Mouse (Mus musculus): ENCODE measurements around the gene Slit3. TPM values are rescaled to one million over a fixed set of nuclear protein-coding genes. Genes with fewer than 3 reads are reported as not detected.

Slit3 gene
- total and polyA plus RNA-seq, 3 experiments, result not detected

GRCm38 (mm10) chr11:35565322-35565721 lies 444.3 kb downstream of the Slit3 start:
- no peaks in the 10 kb centered on the region for H3K36me3 ChIP-seq (ENCODE audit: control insufficient read depth in 1 of 2, insufficient read depth in 2 of 2, low read length in 2 of 2)
- TF ChIP-seq SMC3 (IDR thresholded peaks at IDR 0.05; ENCODE audit: low read depth, low read length) (no peak), CHD1 (IDR thresholded peaks at IDR 0.05; ENCODE audit: low read depth, low read length) (no peak), USF2 (IDR thresholded peaks at IDR 0.05; ENCODE audit: borderline replicate concordance in 1 of 2, insufficient read depth in 1 of 2, low read depth in 1 of 2, low read length in 2 of 2) (no peak), BHLHE40 (IDR thresholded peaks at IDR 0.05; ENCODE audit: borderline replicate concordance, low read depth, low read length) (no peak), JUND (IDR thresholded peaks at IDR 0.05; ENCODE audit: low read depth, low read length) (no peak), CHD2 (IDR thresholded peaks at IDR 0.05; ENCODE audit: low read length) (no peak)
- H3K4me1 ChIP-seq (ENCODE audit: control insufficient read depth in 1 of 2, insufficient read depth in 2 of 2, low read length in 2 of 2), result no peaks in the 10 kb centered on the region
- H3K27ac ChIP-seq (ENCODE audit: control insufficient read depth, low read depth, low read length), result no peak overlapping the region
- DNase-seq (ENCODE audit: low read depth, low spot score), result no peak
- H3K79me2 ChIP-seq (ENCODE audit: control insufficient read depth, insufficient read depth, low read length, poor library complexity), result no peaks in the 10 kb centered on the region
- no peak overlapping the region for H3K4me3 ChIP-seq (ENCODE audit: control insufficient read depth in 1 of 2, insufficient read depth in 1 of 2, low read depth in 2 of 2, low read length in 2 of 2)
- no peaks in the 10 kb centered on the region for H3K27me3 ChIP-seq (ENCODE audit: control insufficient read depth in 1 of 2, insufficient read depth in 2 of 2, low read length in 2 of 2)
- no peaks in the 10 kb centered on the region for H3K9me3 ChIP-seq (replicated peaks; ENCODE audit: insufficient read depth, low read length)
- no peak overlapping the region for H3K9ac ChIP-seq (ENCODE audit: control insufficient read depth, low read depth, low read length, poor library complexity, severe bottlenecking)

- Histone ChIP-seq H3K9me3 (replicated peaks; ENCODE audit: insufficient read depth, low read length) (no peaks in the 10 kb centered on the region), H3K27me3 (ENCODE audit: control insufficient read depth in 1 of 2, insufficient read depth in 2 of 2, low read length in 2 of 2) (no peaks in the 10 kb centered on the region), H3K79me2 (ENCODE audit: control insufficient read depth, insufficient read depth, low read length, poor library complexity) (no peaks in the 10 kb centered on the region), H3K36me3 (ENCODE audit: control insufficient read depth in 1 of 2, insufficient read depth in 2 of 2, low read length in 2 of 2) (no peaks in the 10 kb centered on the region), H3K9ac (ENCODE audit: control insufficient read depth, low read depth, low read length, poor library complexity, severe bottlenecking) (no peak overlapping the region), H3K27ac (ENCODE audit: control insufficient read depth, low read depth, low read length) (no peak overlapping the region), H3K4me3 (ENCODE audit: control insufficient read depth in 1 of 2, insufficient read depth in 1 of 2, low read depth in 2 of 2, low read length in 2 of 2) (no peak overlapping the region), H3K4me1 (ENCODE audit: control insufficient read depth in 1 of 2, insufficient read depth in 2 of 2, low read length in 2 of 2) (no peaks in the 10 kb centered on the region)
- TF ChIP-seq UBTF (IDR thresholded peaks at IDR 0.05; ENCODE audit: borderline replicate concordance, insufficient read depth, low read depth, low read length), result no peak
- no peak for TF ChIP-seq RCOR1 (IDR thresholded peaks at IDR 0.05; ENCODE audit: low read depth, low read length)
- no peak for TF ChIP-seq MEF2A (IDR thresholded peaks at IDR 0.05; ENCODE audit: extremely low read depth, insufficient replicate concordance, low read depth, low read length, poor library complexity, severe bottlenecking)
- TF ChIP-seq ZKSCAN1 (IDR thresholded peaks at IDR 0.05; ENCODE audit: low read depth, low read length), result no peak
- TF ChIP-seq CHD1 (IDR thresholded peaks at IDR 0.05; ENCODE audit: low read depth, low read length), result no peak
- no peak for TF ChIP-seq MXI1 (IDR thresholded peaks at IDR 0.05; ENCODE audit: low read depth, low read length)
- no peak for TF ChIP-seq GATA1 (IDR thresholded peaks at IDR 0.05; ENCODE audit: low read depth, low read length)
- TF ChIP-seq GABPA (IDR thresholded peaks at IDR 0.05; ENCODE audit: low read depth, low read length), result no peak
- no peak for TF ChIP-seq HCFC1 (IDR thresholded peaks at IDR 0.05; ENCODE audit: low read depth, low read length)
- TF ChIP-seq NELFE (IDR thresholded peaks at IDR 0.05; ENCODE audit: low read depth, low read length), result no peak
- TF ChIP-seq JUND (IDR thresholded peaks at IDR 0.05; ENCODE audit: low read depth, low read length), result no peak
- no peak for TF ChIP-seq ZC3H11A (IDR thresholded peaks at IDR 0.05; ENCODE audit: low read depth, low read length)
- TF ChIP-seq KAT2A (conservative IDR thresholded peaks at IDR 0.05; ENCODE audit: low read depth, low read length), result no peak
- TF ChIP-seq POLR2AphosphoS2 (IDR thresholded peaks at IDR 0.05; ENCODE audit: low read length), result no peak
- DNase-seq (ENCODE audit: low read depth, low spot score), result no peak
Observed at GRCm38 (mm10) chr11:35566686-35567085, 445.7 kb downstream of the Slit3 start.

All from MEL (cell line).